Mouse (Mus musculus) layer of hippocampus, adult 9-11 months (tissue): Measurements from ENCODE around the gene Rnf138rt1.

Experiments used
- DNase-seq: peaks from one replicate; pipeline ENCODE4 v3.0.0; 2022

The Rnf138rt1 gene

DNA sequence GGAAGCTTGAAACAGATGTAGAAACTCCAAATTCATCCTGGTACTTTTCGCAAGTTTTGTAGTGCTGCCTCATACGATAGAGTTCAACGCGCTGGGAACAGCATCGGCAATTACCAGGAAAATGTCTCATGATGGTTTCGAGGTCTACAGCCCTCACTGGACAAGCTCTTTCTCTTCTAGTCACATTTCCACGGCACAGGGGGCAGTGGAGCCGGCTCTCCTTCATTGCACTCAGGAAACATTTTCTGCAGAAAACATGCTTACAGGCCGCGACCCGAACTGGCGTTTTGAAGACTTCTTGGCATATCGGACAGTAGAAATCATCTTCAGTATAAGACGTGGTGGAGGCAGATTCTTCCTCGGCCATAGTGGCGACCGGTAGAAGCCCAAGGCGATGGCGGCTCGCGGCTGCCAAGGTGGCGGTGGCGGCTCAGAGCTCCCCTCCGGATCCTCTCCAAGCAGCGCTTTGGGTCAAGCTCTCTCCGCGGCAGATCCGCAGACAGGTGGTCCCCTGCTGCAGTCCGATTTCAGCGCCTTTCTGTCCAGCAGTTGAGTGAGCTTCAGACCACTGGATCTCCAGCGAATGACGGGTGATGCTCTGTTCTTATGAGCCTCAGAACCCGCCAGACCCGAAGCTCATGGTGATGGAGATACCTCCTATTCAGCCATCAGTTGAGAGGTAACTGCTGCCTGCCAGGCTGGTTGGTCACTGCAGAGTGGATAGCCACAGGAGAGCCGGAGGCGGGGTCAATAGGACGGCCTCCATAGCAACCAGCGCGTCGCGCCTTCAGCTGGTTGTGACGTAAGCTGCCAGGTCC is at the start of gene Rnf138rt1:
Gene Rnf138rt1 (minus strand): TSS at position 713 of the 818 bp plus-strand sequence.
- DNase-seq = no peak

- DNase-seq = peak; percentile 1
Measured at GRCm38 (mm10) chrX:163807270-163807669, 46.1 kb upstream of the Rnf138rt1 start.

- DNase-seq = no peak
Measured at GRCm38 (mm10) chrX:163766290-163766689, 5.2 kb upstream of the Rnf138rt1 start.

DNA sequence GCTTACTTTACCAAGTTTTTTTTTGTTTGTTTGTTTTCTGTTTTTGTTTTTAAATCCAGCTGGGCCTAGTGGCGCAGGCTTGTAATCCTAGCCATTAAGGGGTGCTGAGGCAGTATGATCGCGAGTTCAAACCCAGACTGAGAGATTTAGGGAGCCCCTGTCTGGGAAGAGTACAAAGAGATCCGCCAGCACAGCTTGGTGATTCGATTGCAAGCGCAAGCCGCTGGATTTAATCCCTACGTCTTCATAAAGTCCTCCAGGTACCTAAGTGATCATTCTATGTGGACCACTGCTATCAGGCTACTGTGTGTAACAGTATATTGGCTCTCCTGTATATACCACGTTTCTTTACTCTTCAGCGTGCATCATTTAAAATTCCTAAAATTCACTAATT is 303 bp upstream of the Rnf138rt1 start:
- DNase-seq = no peak

DNA sequence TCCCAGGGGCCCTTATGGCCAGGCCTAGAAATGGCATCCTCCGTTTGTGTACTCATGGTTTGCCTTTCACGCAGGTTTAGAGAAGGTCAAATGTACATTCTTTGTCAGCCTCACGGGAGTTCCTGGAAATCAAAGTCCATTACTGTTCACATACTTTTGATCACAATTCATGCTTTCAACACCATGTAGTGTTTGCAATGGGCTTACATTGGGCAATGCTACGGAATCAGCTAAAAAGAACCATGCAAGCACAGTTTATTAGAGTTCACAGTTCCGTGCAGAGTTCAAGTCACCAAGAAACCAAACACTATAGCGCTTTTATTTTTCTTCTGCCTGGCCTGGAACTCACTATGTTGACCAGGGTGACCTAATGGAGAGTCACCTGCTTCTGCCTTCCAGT is 15.1 kb downstream of the Rnf138rt1 start:
- DNase-seq = no peak

- DNase-seq = no peak
Measured at GRCm38 (mm10) chrX:163743896-163744295, 17.2 kb downstream of the Rnf138rt1 start.

DNA sequence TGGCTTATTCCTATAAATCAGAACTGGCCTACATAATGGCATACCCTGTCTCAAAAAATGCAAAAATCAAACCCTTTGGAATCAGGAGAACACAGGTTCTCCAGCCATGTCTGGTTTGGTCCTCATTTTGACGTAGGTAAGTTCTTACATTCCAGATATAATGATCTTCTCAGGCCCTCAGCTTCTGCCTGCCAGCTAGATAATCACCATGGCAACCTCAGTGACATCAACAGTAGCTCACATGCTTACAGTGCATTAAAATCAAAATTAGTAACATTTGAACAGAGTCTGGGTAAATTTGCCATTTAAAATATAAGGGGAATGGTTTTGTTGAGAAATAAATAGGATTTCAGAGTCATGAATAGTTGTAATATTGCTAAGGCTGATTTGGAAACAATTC is 22.2 kb downstream of the Rnf138rt1 start:
- DNase-seq = peak; percentile 5

GRCm38 (mm10) chrX:163734145-163734544 is 27.0 kb downstream of the Rnf138rt1 start:
- DNase-seq = no peak

- DNase-seq = no peak
Measured at GRCm38 (mm10) chrX:163723630-163724029, 37.5 kb downstream of the Rnf138rt1 start.

DNA sequence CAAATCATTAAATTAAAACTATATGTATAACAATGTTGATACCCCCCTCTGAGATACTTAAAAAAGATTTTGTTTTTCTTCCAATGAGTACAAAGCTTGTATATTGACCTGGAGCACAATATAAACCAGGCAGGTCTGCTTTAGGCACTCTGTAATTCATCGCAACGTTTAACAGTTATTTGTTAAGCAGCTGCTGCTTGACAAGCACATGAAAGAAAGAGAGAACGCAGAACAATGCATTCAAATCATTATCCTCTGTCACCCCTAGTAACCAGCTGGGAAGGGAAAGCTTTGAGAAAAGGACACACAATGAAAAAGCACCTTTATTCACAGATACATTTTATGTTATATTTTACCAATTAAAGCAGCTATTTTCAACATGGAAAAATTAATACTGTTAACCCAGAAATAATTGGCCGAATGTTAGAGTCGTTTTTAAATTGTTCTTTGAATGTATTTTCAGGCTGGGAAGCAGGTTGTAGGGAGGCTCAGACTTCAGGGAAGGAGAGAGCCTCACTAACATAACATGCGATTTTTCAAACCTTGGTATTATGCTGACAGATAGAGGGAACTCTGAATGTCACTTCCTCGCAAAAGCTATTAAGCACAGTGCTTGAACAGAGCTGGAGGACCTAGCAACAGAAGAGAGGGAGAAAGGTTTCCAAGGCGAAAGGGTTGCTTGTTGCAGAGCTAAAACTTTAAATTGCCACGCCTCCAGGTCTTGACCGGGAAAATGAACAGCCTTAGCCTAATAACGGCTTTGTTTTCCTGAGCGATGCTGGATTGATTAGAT is 38.1 kb downstream of the Rnf138rt1 start:
- no peak for DNase-seq

GRCm38 (mm10) chrX:163720597-163720996 is 40.5 kb downstream of the Rnf138rt1 start:
- DNase-seq = no peak
